Mouse (Mus musculus) CD4-positive, CD25-positive, alpha-beta regulatory T cell, adult 2 months (primary cell): ENCODE data around the gene Slc6a2.

Experiments
- DNase-seq: peaks from one replicate; pipeline ENCODE4 v3.0.0-alpha.2; 2012; ENCODE audit warnings: low read depth, low spot score

Gene Slc6a2

GRCm38 (mm10) chr8:93030664-93031063, 70.8 kb downstream of the Slc6a2 start:
- no peak for DNase-seq

GRCm38 (mm10) chr8:93038831-93039230, 79.0 kb downstream of the Slc6a2 start:
- no peak for DNase-seq

GRCm38 (mm10) chr8:93040256-93040655, 80.4 kb downstream of the Slc6a2 start:
- DNase-seq, result no peak

GRCm38 (mm10) chr8:93040776-93041567, 81.1 kb downstream of the Slc6a2 start:
- no peak for DNase-seq

- DNase-seq, result no peak
These were observed 83.2 kb downstream of the Slc6a2 start for GRCm38 (mm10) chr8:93043083-93043482.

GRCm38 (mm10) chr8:93048092-93048491, 88.2 kb downstream of the Slc6a2 start, which contains the start of gene Ces1a:
Gene Ces1a, minus strand, starts transcription at chr8:93048192.
- no peak for DNase-seq

GRCm38 (mm10) chr8:93048510-93049416, 88.9 kb downstream of the Slc6a2 start:
- DNase-seq, result no peak
